In genomic region chr19:53649802-53650201, GRCm38 (mm10) we compare ENCODE assay signal across 12 mouse cellular contexts. TPM values are rescaled to one million over a fixed set of nuclear protein-coding genes. Genes with fewer than 3 reads are reported as not detected.
A peak's percentile ranks its signal among the peaks of the same experiment; 100 is the strongest.
DNase-seq lines count a peak whose midpoint lies in the region; ATAC-seq and TF ChIP-seq lines count a peak whose summit lies in the region.
"Had no signal": no experiment of that assay in that cellular context is flagged by ENCODE, and none has a peak within 500 bp of the region (broad histone marks: within the 10 kb centered on the region; RNA-seq: fewer than 3 reads in every experiment).

No protein-coding gene starts in this region.

- H3K9me3 ChIP-seq in liver, embryonic 12.5 days (replicated peaks): no peaks in the 10 kb centered on the region
- H3K9me3 ChIP-seq in liver, embryonic 11.5 days (ENCODE audit: control insufficient read depth, low read length): no peaks in the 10 kb centered on the region
- no peaks in the 10 kb centered on the region for H3K9me3 ChIP-seq in embryonic facial prominence, embryonic 15.5 days (replicated peaks)
- H3K9me3 ChIP-seq in liver, embryonic 14.5 days (ENCODE audit: control insufficient read depth, low read length): no peaks in the 10 kb centered on the region
- no peaks in the 10 kb centered on the region for H3K9me3 ChIP-seq in forebrain, embryonic 14.5 days (replicated peaks; ENCODE audit: control insufficient read depth, low read length)
- H3K9me3 ChIP-seq: midbrain, embryonic 15.5 days had no signal

- peaks cover 48% of the 10 kb centered on the region for H3K36me3 ChIP-seq in liver, embryonic 12.5 days
- H3K36me3 ChIP-seq in liver, embryonic 11.5 days (ENCODE audit: control insufficient read depth, insufficient read depth, low read length): peaks cover 13% of the 10 kb centered on the region; the same call in 1 of the 2 replicates
- H3K36me3 ChIP-seq in embryonic facial prominence, embryonic 15.5 days: peaks cover 26% of the 10 kb centered on the region
- H3K36me3 ChIP-seq in liver, embryonic 14.5 days (replicated peaks; ENCODE audit: control insufficient read depth, insufficient read depth, low read depth): peaks cover 28% of the 10 kb centered on the region
- peaks cover 26% of the 10 kb centered on the region for H3K36me3 ChIP-seq in forebrain, embryonic 14.5 days (ENCODE audit: control insufficient read depth, insufficient read depth, low read length)

- peak; percentile 21 for DNase-seq in adrenal gland, adult 2 months
- no peak for DNase-seq in adrenal gland, adult 8-10 months
- no peak for DNase-seq in liver, embryonic 11.5 days (ENCODE audit: low spot score)
- DNase-seq in liver, embryonic 14.5 days (ENCODE audit: low read depth in 3 of 3, low spot score in 3 of 3): peak in 2 of 3 experiments; percentile 9 to 22
- DNase-seq in cerebellum, adult 11 months: no peak
- DNase-seq in forebrain, embryonic 14.5 days (ENCODE audit: low spot score): no peak
- DNase-seq: cerebellum, adult 11-12 months; gastrocnemius, postnatal 14 days; left cerebral cortex, postnatal 4 days had no signal

- no peak overlapping the region for H3K4me2 ChIP-seq in liver, embryonic 12.5 days
- no peak overlapping the region for H3K4me2 ChIP-seq in liver, embryonic 11.5 days
- no peak overlapping the region for H3K4me2 ChIP-seq in embryonic facial prominence, embryonic 15.5 days (replicated peaks)
- H3K4me2 ChIP-seq in liver, embryonic 14.5 days (ENCODE audit: low read depth): no peak overlapping the region
- no peak overlapping the region for H3K4me2 ChIP-seq in forebrain, embryonic 14.5 days (ENCODE audit: low read length)

- no peak for TF ChIP-seq CTCF in liver, embryonic 14.5 days (IDR thresholded peaks at IDR 0.05; ENCODE audit: low read depth)

- no peak for TF ChIP-seq EP300 in liver, embryonic 14.5 days (IDR thresholded peaks at IDR 0.05; ENCODE audit: low read depth)

- no peak; the same call in 1 of the 2 replicates for ATAC-seq in liver, embryonic 12.5 days
- ATAC-seq in liver, embryonic 11.5 days (replicated peaks; ENCODE audit: low FRiP score): no peak
- ATAC-seq in embryonic facial prominence, embryonic 15.5 days (ENCODE audit: insufficient number of reproducible peaks, low FRiP score, low TSS enrichment, low read depth): 0 out of 2 replicates have a peak, but pooled peaks have one; percentile 2
- no peak for ATAC-seq in liver, embryonic 14.5 days (ENCODE audit: insufficient read depth)
- ATAC-seq in forebrain, embryonic 14.5 days: no peak

- H3K27ac ChIP-seq in liver, embryonic 12.5 days: peak overlapping the region; percentile 12; the same call in 1 of the 2 replicates
- H3K27ac ChIP-seq in liver, embryonic 11.5 days (ENCODE audit: low read depth, low read length): no peak overlapping the region
- no peak overlapping the region for H3K27ac ChIP-seq in embryonic facial prominence, embryonic 15.5 days (replicated peaks)
- H3K27ac ChIP-seq in liver, embryonic 14.5 days: no peak overlapping the region
- H3K27ac ChIP-seq in forebrain, embryonic 14.5 days (ENCODE audit: low read depth, low read length): no peak overlapping the region
- H3K27ac ChIP-seq: midbrain, embryonic 15.5 days had no signal

- no peak overlapping the region for H3K9ac ChIP-seq in liver, embryonic 12.5 days
- H3K9ac ChIP-seq in liver, embryonic 11.5 days (ENCODE audit: low read depth, low read length): no peak overlapping the region
- no peak overlapping the region for H3K9ac ChIP-seq in embryonic facial prominence, embryonic 15.5 days
- H3K9ac ChIP-seq in liver, embryonic 14.5 days (replicated peaks): no peak overlapping the region
- H3K9ac ChIP-seq in forebrain, embryonic 14.5 days (ENCODE audit: low read length): no peak overlapping the region
- H3K9ac ChIP-seq: midbrain, embryonic 15.5 days had no signal

- H3K27me3 ChIP-seq in liver, embryonic 12.5 days (replicated peaks): no peaks in the 10 kb centered on the region
- no peaks in the 10 kb centered on the region for H3K27me3 ChIP-seq in liver, embryonic 11.5 days (replicated peaks; ENCODE audit: control insufficient read depth, insufficient read depth, low read length)
- H3K27me3 ChIP-seq in embryonic facial prominence, embryonic 15.5 days: no peaks in the 10 kb centered on the region
- no peaks in the 10 kb centered on the region for H3K27me3 ChIP-seq in liver, embryonic 14.5 days (ENCODE audit: control insufficient read depth, insufficient read depth, low read length)
- no peaks in the 10 kb centered on the region for H3K27me3 ChIP-seq in forebrain, embryonic 14.5 days (replicated peaks; ENCODE audit: control insufficient read depth, insufficient read depth, low read length)
- H3K27me3 ChIP-seq: midbrain, embryonic 15.5 days had no signal

- WGBS in liver, embryonic 12.5 days (ENCODE audit: insufficient replicate concordance): 75% methylated on average over 5 of the region's 5 CpGs
- WGBS in liver, embryonic 11.5 days: 84% methylated on average over 5 of the region's 5 CpGs
- 38% methylated on average over 5 of the region's 5 CpGs for WGBS in embryonic facial prominence, embryonic 15.5 days
- 83% methylated on average over 5 of the region's 5 CpGs for WGBS in liver, embryonic 14.5 days (ENCODE audit: insufficient replicate concordance)
- 72% methylated on average over 5 of the region's 5 CpGs for WGBS in forebrain, embryonic 14.5 days

- H3K4me1 ChIP-seq in liver, embryonic 12.5 days: 0 out of 2 replicates have a peak, but pooled peaks cover 4% of the 10 kb centered on the region
- H3K4me1 ChIP-seq in liver, embryonic 11.5 days (replicated peaks; ENCODE audit: control insufficient read depth, insufficient read depth, low read length): peaks cover 2% of the 10 kb centered on the region; the same call in 1 of the 2 replicates
- peaks cover 33% of the 10 kb centered on the region for H3K4me1 ChIP-seq in embryonic facial prominence, embryonic 15.5 days
- H3K4me1 ChIP-seq in liver, embryonic 14.5 days (replicated peaks; ENCODE audit: control insufficient read depth in 2 of 2, insufficient read depth in 2 of 2, low read length in 1 of 2): peaks cover 0 to 7% of the 10 kb centered on the region in 2 experiments; a peak in 2 of 4 replicates
- peaks cover 3% of the 10 kb centered on the region; the same call in 1 of the 2 replicates for H3K4me1 ChIP-seq in forebrain, embryonic 14.5 days (ENCODE audit: control insufficient read depth, insufficient read depth, low read length)

- H3K4me3 ChIP-seq in liver, embryonic 12.5 days: no peak overlapping the region
- no peak overlapping the region for H3K4me3 ChIP-seq in liver, embryonic 11.5 days (ENCODE audit: low read depth, low read length)
- no peak overlapping the region for H3K4me3 ChIP-seq in embryonic facial prominence, embryonic 15.5 days (replicated peaks)
- no peak overlapping the region for H3K4me3 ChIP-seq in liver, embryonic 14.5 days (ENCODE audit: insufficient read depth in 1 of 2, low read depth in 2 of 2, low read length in 2 of 2)
- no peak overlapping the region for H3K4me3 ChIP-seq in forebrain, embryonic 14.5 days (ENCODE audit: low read depth, low read length)
- H3K4me3 ChIP-seq: midbrain, embryonic 15.5 days had no signal

RNA-seq across cellular contexts. Expression of gene Rbm20, which starts 27.3 kb away (rescaled TPM):
- 1 to 10 TPM; 1.2 to 2.0 TPM for total RNA-seq in adrenal gland, adult 2 months (2021)
- polyA plus RNA-seq in adrenal gland, adult 2 months (2012; rRNA removed): 0.49 and 1.0 TPM in 2 replicates
- total RNA-seq in adrenal gland, adult 8-10 months (2022): 1 to 10 TPM; 1.4 to 1.9 (median 1.7) TPM
- 0.18 and 0.53 TPM in 2 replicates for polyA plus RNA-seq in liver, embryonic 12.5 days (2016; fragmentation: Nextera tagmentation; extraction: Ambion mirVana)
- 0.35 and 0.37 TPM in 2 replicates for polyA plus RNA-seq in liver, embryonic 11.5 days (2014; fragmentation: Nextera tagmentation; extraction: Ambion mirVana)
- 5.5 and 6.2 TPM in 2 replicates for polyA plus RNA-seq in embryonic facial prominence, embryonic 15.5 days (2015; fragmentation: Nextera tagmentation; extraction: Ambion mirVana)
- polyA plus RNA-seq in liver, embryonic 14.5 days (2012; rRNA removed): 0.04 and 0.08 TPM in 2 replicates
- polyA plus RNA-seq in liver, embryonic 14.5 days (2014; fragmentation: Nextera tagmentation; extraction: Ambion mirVana): 0.18 TPM in 2 replicates
- polyA plus RNA-seq in forebrain, embryonic 14.5 days (2014; fragmentation: Nextera tagmentation; extraction: Ambion mirVana): 4.4 and 4.7 TPM in 2 replicates

RNA-seq across cellular contexts. Expression of gene Smc3, which starts 49.6 kb away (rescaled TPM):
- 10 to 100 TPM; 28.8 to 32.0 TPM for total RNA-seq in adrenal gland, adult 2 months (2021)
- 2.2 and 2.5 TPM in 2 replicates for polyA plus RNA-seq in adrenal gland, adult 2 months (2012; rRNA removed)
- 10 to 100 TPM; 28.7 to 41.8 (median 33.2) TPM for total RNA-seq in adrenal gland, adult 8-10 months (2022)
- 52.9 and 53.3 TPM in 2 replicates for polyA plus RNA-seq in liver, embryonic 12.5 days (2016; fragmentation: Nextera tagmentation; extraction: Ambion mirVana)
- polyA plus RNA-seq in liver, embryonic 11.5 days (2014; fragmentation: Nextera tagmentation; extraction: Ambion mirVana): 80.6 and 82.5 TPM in 2 replicates
- polyA plus RNA-seq in embryonic facial prominence, embryonic 15.5 days (2015; fragmentation: Nextera tagmentation; extraction: Ambion mirVana): 63.1 and 66.0 TPM in 2 replicates
- 12.5 and 25.2 TPM in 2 replicates for polyA plus RNA-seq in liver, embryonic 14.5 days (2012; rRNA removed)
- polyA plus RNA-seq in liver, embryonic 14.5 days (2014; fragmentation: Nextera tagmentation; extraction: Ambion mirVana): 30.3 and 38.0 TPM in 2 replicates
- polyA plus RNA-seq in forebrain, embryonic 14.5 days (2014; fragmentation: Nextera tagmentation; extraction: Ambion mirVana): 61.8 and 70.9 TPM in 2 replicates

Comparison
In these comparisons a context has a peak if more than half of its experiments do, and no peak if none do; other contexts are left out.
1. DNase-seq: peak in adrenal gland, adult 2 months (single experiment) and liver, embryonic 14.5 days (2 of 3); none in adrenal gland, adult 8-10 months (single experiment), liver, embryonic 11.5 days (single experiment), cerebellum, adult 11 months (single experiment) and forebrain, embryonic 14.5 days (single experiment).